Mouse (Mus musculus) liver, adult 10 weeks (tissue): Measurements from ENCODE around the gene Olfr1039. TPM values are rescaled to one million over a fixed set of nuclear protein-coding genes. Genes with fewer than 3 reads are reported as not detected.

Experiments used
- polyA plus RNA-seq: library from polyadenylated mRNA; stranded (reverse); fragments of 350-450 nt; fragmentation: Illumina TruSeq; extraction: RNeasy Lipid Tissue Mini Kit (QIAGEN cat#74804); gene quantifications from one replicate; pipeline ENCODE4 v1.2.3, GENCODE M21; 2014; ENCODE audit warnings: low read depth, low replicate concordance

Olfr1039 gene
- not detected for polyA plus RNA-seq

GRCm38 (mm10) chr2:86135828-86136227, at the start of gene Olfr1039:
Olfr1039 (minus strand) TSS chr2:86135928.

GRCm38 (mm10) chr2:86177720-86178119, 42.0 kb upstream of the Olfr1039 start, which contains the start of gene Olfr1044:
Olfr1044 (minus strand) TSS chr2:86177820.

GRCm38 (mm10) chr2:86167422-86167821, 31.7 kb upstream of the Olfr1039 start, which contains the start of gene Olfr1043:
Olfr1043 (minus strand) TSS chr2:86167522.

GRCm38 (mm10) chr2:86161738-86162137, 26.0 kb upstream of the Olfr1039 start, which contains the start of gene Olfr1042:
Olfr1042 (minus strand) TSS chr2:86161838.

DNA sequence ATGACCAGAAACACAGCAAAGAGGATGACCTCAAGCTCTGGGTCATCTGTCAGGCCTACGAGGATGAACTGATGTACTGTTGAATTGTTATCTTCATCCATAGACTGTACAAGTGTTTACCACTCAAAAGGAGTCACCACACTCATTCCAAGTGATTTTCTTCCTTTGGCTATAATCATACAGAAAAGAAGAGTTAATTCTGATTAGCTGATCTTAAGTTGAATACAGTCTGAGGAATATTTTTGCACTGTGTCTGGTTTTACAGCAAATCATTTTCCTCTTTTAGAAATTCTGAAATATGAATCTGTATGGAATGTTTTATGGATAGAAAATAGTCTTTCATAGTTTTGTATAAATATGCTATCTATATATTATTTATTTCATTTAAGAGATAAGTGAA, 10.9 kb upstream of the Olfr1039 start, which contains the start of gene Olfr1040:
Gene Olfr1040, minus strand, starts transcription at position 101 of the 400 bp plus-strand sequence.

GRCm38 (mm10) chr2:86087285-86087684, 48.4 kb downstream of the Olfr1039 start, which contains the start of gene Olfr1037:
Olfr1037 (minus strand) TSS chr2:86087385.

Other genes with a start within 250 kb of the Olfr1039 start
- gene Olfr1024, start 230.9 kb downstream of the Olfr1039 start, polyA plus RNA-seq = not detected
- not detected for gene Olfr1025-ps1, start 220.7 kb downstream of the Olfr1039 start, polyA plus RNA-seq
- gene Olfr1026, start 214.4 kb downstream of the Olfr1039 start, polyA plus RNA-seq = not detected
- gene Olfr1028, start 185.5 kb downstream of the Olfr1039 start, polyA plus RNA-seq = not detected
- 0.13 TPM for gene Olfr1029, start 162.0 kb downstream of the Olfr1039 start, polyA plus RNA-seq
- not detected for gene Olfr1030, start 156.7 kb downstream of the Olfr1039 start, polyA plus RNA-seq
- gene Olfr1031, start 145.6 kb downstream of the Olfr1039 start, polyA plus RNA-seq = not detected
- not detected for gene Olfr1032, start 130.4 kb downstream of the Olfr1039 start, polyA plus RNA-seq
- 14.7 TPM for gene Olfr1033, start 115.3 kb downstream of the Olfr1039 start, polyA plus RNA-seq
- 5.8 TPM for gene Olfr1034, start 90.1 kb downstream of the Olfr1039 start, polyA plus RNA-seq
- not detected for gene Olfr1036, start 61.9 kb downstream of the Olfr1039 start, polyA plus RNA-seq
- gene Olfr1037, start 48.5 kb downstream of the Olfr1039 start, polyA plus RNA-seq = not detected
- gene Olfr1040, start 10.8 kb upstream of the Olfr1039 start, polyA plus RNA-seq = not detected
- not detected for gene Olfr1042, start 25.9 kb upstream of the Olfr1039 start, polyA plus RNA-seq
- gene Olfr1043, start 31.6 kb upstream of the Olfr1039 start, polyA plus RNA-seq = not detected
- gene Olfr1044, start 41.9 kb upstream of the Olfr1039 start, polyA plus RNA-seq = not detected
- not detected for gene Olfr52, start 49.8 kb upstream of the Olfr1039 start, polyA plus RNA-seq
- not detected for gene Olfr1045, start 67.1 kb upstream of the Olfr1039 start, polyA plus RNA-seq
- not detected for gene Olfr1046, start 83.4 kb upstream of the Olfr1039 start, polyA plus RNA-seq
- not detected for gene Olfr1047, start 95.5 kb upstream of the Olfr1039 start, polyA plus RNA-seq
- not detected for gene Olfr1048, start 104.4 kb upstream of the Olfr1039 start, polyA plus RNA-seq
- gene Olfr1049, start 122.4 kb upstream of the Olfr1039 start, polyA plus RNA-seq = not detected
- not detected for gene Olfr1051, start 143.2 kb upstream of the Olfr1039 start, polyA plus RNA-seq
- not detected for gene Olfr1052, start 156.5 kb upstream of the Olfr1039 start, polyA plus RNA-seq
- not detected for gene Olfr1053, start 179.4 kb upstream of the Olfr1039 start, polyA plus RNA-seq
- gene Olfr1054, start 199.5 kb upstream of the Olfr1039 start, polyA plus RNA-seq = not detected
- gene Olfr1055, start 214.4 kb upstream of the Olfr1039 start, polyA plus RNA-seq = not detected
- not detected for gene Olfr1056, start 226.5 kb upstream of the Olfr1039 start, polyA plus RNA-seq
- gene Olfr1057, start 242.5 kb upstream of the Olfr1039 start, polyA plus RNA-seq = not detected